Mouse (Mus musculus) frontal cortex, adult 2 months (tissue): Measurements from ENCODE around the gene Sbno1. TPM values are rescaled to one million over a fixed set of nuclear protein-coding genes. Genes with fewer than 3 reads are reported as not detected.
"Not testable (repeated sequence)": the region's sequence is repeated elsewhere in the genome, so short reads cannot be mapped to it uniquely, and the experiment has no call there.

Experiments
- DNase-seq, 2 experiments: peaks; one replicate each; pipeline ENCODE4 v3.0.0; 2022; ENCODE audit warnings: low spot score in 1 of 2; ENCODE audit errors: extremely low spot score in 1 of 2
- polyA plus RNA-seq: library from polyadenylated mRNA; depleted of rRNA; stranded (reverse); fragments of >200 nt; gene quantifications from 2 replicates; pipeline ENCODE4 v1.2.3, GENCODE M21; 2012; rRNA removed

Sbno1 gene
- polyA plus RNA-seq, 1 experiment = 57.7 TPM

DNA sequence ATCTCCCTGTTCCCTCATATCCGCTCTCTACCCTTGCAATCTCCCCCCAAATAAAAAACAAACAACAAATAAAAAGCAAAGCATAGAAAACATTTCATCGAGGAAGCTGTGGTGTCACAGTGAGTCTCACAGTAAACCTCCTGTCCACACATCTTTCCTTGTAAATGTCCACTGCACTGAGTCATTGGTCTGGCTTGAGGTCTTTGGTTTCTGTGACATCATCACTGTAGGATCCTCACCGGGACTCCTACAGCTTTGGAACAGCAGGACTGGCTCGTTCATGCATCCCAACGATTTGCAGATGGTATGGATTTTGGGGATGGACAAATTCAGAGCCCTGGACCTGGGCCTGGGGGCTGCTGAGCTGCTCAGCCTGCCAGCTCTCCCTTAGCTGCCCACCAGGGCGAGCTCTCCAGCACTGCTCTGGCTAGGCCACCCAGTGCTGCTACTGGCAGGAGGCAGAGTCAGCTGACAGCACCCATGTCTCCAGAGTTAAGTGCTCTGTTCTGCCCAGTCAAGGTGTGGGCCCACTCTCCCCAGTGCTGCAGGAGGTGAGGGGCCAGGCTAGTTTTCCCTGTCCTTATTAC, 84.0 kb downstream of the Sbno1 start:
- not testable (repeated sequence) for DNase-seq

DNA sequence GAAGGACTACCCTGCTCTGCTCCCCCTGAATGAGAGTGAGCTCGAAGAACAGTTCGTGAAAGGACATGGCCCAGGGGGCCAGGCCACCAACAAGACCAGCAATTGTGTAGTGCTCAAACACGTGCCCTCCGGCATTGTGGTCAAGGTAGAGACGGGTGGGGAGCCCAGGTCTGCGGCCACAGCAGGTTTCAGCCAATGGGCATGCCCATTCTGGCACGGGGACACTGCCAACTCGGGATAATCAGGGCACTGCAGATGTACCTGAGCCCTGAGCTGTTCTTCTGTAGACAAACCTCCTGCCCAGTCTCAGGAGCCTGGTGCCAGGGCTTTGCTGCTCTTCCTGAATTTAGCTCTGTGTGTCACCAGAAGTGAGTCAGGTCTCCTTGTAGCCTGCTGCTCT, 87.0 kb downstream of the Sbno1 start:
- no peak for DNase-seq

DNA sequence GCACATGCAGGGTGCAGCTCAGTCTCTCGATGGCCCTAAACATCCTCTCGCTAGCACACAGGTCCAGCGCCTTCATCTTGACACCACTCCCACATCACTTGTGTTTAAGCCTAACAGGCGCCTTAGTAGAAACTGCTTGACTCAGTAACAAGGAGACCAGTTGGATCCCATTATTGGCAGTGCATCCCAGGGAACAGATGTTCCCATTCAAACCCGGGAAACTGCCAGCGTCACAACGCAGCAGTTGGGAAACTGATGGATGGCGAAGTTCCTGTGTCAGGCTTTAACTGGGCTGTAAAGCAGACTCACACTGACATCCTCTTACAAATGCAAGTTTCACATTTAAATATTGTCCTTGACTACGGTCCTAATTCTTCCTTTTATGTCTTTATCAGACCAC, 87.9 kb downstream of the Sbno1 start:
- peak in 1 of 2 experiments; percentile 75 for DNase-seq

DNA sequence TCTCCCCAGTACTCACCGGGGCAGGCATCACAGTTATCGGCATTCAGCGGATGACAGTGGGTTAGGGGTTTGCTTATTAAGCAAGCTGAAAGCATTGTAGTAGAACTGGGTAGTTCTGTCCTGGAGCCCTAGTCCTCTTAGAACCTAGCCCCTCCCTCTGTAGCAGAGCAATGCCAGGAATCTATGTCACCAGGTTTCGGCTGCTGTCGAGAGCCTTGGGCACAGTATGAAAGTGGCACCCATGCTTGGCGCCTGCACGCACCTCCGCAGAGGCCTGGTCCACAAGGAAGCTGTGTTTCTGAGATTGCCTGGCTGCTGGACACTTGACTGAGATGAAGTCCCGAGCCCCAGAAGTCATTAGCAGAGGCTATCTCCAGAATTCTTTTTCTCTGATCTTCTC, 88.7 kb downstream of the Sbno1 start:
- DNase-seq = no peak

DNA sequence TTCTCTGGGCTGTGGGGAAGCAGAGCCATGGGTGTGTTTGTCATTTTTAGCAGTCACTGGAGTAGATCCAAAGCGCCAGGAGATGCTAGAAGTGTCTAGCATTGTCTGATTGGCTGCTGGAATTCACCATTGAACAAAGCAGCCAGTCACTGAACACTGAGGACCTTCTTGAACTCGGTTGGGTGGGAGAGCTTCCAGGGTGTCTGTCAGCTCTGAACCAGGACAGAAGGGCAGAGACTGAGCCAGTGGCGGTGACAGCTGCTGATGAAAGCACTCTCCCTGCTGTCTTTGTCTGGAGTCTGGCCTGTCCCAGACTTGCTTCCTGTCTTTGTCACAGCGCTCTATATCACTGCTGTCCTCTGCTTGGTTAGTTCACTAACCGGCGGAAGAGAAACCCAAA, 91.4 kb downstream of the Sbno1 start:
- peak; percentile 51 to 62 for DNase-seq

DNA sequence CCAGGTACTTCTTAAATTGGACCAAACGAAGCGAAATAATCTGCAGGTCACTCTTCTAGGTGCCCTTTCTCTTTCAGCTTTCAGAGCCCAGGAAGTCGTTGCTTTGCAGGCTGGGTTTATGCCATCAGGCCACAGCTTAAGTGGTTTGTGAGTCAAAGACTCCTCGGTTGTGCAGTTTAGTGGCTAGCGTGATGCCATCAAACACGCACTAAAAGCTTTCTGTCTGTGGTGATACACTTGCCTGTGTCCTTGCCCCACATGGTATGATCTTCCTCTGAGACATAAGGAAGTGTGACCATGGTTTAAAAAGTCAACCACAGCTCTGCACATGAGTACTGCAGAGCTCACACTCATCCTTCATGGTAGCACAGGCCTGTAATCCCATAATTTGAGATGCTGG, 95.7 kb downstream of the Sbno1 start:
- no peak for DNase-seq

DNA sequence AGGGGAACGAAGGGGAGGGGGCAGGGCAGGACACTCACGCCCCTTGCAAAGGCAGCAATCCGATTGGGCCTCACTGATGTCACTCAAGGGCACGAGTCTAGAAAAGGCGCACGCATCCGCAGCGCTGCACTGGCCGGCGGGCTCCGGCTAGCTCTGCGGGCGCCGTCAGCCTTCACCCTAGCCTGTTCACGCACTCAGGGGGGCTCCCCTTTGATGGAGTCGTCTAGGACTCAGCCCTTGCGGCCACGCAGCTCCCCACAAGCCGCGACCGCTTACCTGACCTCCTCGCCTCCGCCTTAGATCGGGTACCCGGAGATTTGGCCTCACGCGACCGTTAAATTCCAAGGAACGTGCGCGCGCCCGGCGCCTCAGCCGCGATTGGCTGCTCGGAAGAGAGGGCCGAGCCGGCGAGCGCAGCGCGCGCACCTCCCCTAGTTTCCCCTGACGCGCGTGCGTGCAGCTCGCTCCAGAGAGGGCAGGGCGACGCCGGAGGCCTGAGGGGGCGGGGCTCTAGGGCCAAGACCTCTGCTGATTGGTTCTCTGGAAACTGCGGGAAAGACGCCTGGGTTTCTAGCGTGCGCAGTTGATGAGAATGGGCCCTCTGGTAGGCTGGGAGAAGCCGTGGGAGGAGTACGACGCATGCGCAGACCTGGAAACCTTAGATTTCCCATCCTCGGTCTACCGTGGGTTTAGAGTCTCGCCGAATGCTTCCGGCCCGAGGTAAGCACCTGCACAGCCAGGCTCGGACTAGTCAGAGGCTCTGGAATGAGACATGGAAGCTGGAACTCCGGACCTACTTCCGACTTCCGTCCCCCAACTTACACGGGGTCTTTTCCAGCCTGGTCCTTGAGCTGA, 98.1 kb downstream of the Sbno1 start, which contains the start of the genes Mphosph9 and 2810006K23Rik:
Mphosph9 (minus strand) TSS at position 463 of the 855 bp plus-strand sequence.
2810006K23Rik (plus strand) TSS at position 580 of the 855 bp plus-strand sequence.
- DNase-seq = peak; percentile 99 to 100

DNA sequence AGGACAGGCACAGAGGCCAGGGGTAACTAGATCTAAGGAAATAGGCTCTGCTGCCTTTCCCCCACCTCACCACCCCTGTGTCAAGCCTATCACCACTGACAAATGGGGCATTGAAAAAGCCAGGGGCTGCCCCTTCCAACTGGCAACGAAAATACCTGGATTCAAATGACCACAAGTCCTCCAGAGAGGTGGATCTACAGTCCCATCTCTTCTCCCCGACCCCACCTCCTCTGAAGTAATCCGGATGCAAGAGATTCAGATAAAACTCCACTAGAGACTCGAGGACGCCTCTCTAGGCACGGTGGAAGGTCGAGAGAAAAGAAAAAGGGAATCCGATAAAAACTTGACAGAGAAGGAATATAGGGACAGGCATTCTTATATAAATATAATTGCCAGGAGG, 99.0 kb downstream of the Sbno1 start:
- DNase-seq = no peak

Other genes with a start within 250 kb of the Sbno1 start
- gene Pitpnm2, start 176.2 kb downstream of the Sbno1 start, polyA plus RNA-seq = 195 and 196 TPM in 2 replicates
- gene Mphosph9, start 98.0 kb downstream of the Sbno1 start, polyA plus RNA-seq = 21.1 and 21.7 TPM in 2 replicates
- 14.6 and 15.6 TPM in 2 replicates for gene 2810006K23Rik, start 97.9 kb downstream of the Sbno1 start, polyA plus RNA-seq
- 182 and 239 TPM in 2 replicates for gene Cdk2ap1, start 62.9 kb downstream of the Sbno1 start, polyA plus RNA-seq
- 41.8 and 54.3 TPM in 2 replicates for gene Kmt5a, start 13.9 kb upstream of the Sbno1 start, polyA plus RNA-seq
- gene Rilpl2, start 52.4 kb upstream of the Sbno1 start, polyA plus RNA-seq = 24.5 and 25.9 TPM in 2 replicates
- gene Snrnp35, start 57.1 kb upstream of the Sbno1 start, polyA plus RNA-seq = 9.6 and 11.8 TPM in 2 replicates
- 44.7 and 51.7 TPM in 2 replicates for gene Rilpl1, start 105.4 kb upstream of the Sbno1 start, polyA plus RNA-seq
- 108 and 133 TPM in 2 replicates for gene Tmed2, start 114.7 kb upstream of the Sbno1 start, polyA plus RNA-seq
- gene Ddx55, start 126.9 kb upstream of the Sbno1 start, polyA plus RNA-seq = 38.2 and 38.3 TPM in 2 replicates
- 31.1 and 32.2 TPM in 2 replicates for gene Eif2b1, start 153.1 kb upstream of the Sbno1 start, polyA plus RNA-seq
- 50.6 and 56.4 TPM in 2 replicates for gene Gtf2h3, start 153.1 kb upstream of the Sbno1 start, polyA plus RNA-seq
- 41.7 and 44.4 TPM in 2 replicates for gene Atp6v0a2, start 202.6 kb upstream of the Sbno1 start, polyA plus RNA-seq